Mouse (Mus musculus): ENCODE results near the gene Mybphl. TPM values are rescaled to one million over a fixed set of nuclear protein-coding genes. Genes with fewer than 3 reads are reported as not detected.

Mybphl gene
- polyA plus RNA-seq (2012; rRNA removed) = 0.16 TPM in 1 of 2 replicates, not detected in the other

- Histone ChIP-seq H3K27me3 (ENCODE audit: control insufficient read depth, insufficient read depth, low read length) (no peaks in the 10 kb centered on the region), H3K4me1 (ENCODE audit: control insufficient read depth, insufficient read depth, low read length) (no peaks in the 10 kb centered on the region), H3K4me3 (replicated peaks; ENCODE audit: insufficient read depth, low read depth, low read length) (no peak within 1 kb of the TSS), H3K27ac (ENCODE audit: insufficient read depth, low read length) (no peak within 1 kb of the TSS)
- no peak for TF ChIP-seq POLR2A (IDR thresholded peaks at IDR 0.05; ENCODE audit: borderline replicate concordance, insufficient read depth, low read length)
- TF ChIP-seq CTCF (IDR thresholded peaks at IDR 0.05; ENCODE audit: borderline replicate concordance, insufficient read depth, low read depth, low read length) = no peak
- DNase-seq = no peak
- WGBS = 79% methylated on average over 9 of the region's 9 CpGs
Measured at GRCm38 (mm10) chr3:108364270-108364995, at the start of gene Mybphl. TSS of gene Mybphl (plus strand) at chr3:108364911.

DNA sequence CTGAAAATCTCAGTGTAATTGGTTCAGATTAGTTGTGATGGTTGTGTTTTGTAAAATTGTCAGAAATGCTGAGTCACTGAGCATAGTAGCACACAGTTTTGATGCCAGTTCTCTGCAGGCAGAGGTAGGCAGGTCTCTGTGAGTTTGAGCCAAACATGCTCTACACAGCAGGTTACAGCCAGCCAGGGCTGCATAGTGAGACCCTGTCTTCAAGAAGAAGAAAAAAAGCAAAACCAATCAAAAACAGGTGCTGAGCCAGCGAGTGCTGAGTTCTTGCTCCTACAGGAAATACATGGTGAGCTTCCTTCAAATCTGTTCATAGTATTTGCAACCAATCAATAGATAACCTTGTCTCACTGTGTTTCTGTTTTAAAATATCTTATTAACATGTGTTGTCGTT lies 46.2 kb upstream of the Mybphl start:
- no peak for DNase-seq
- Histone ChIP-seq H3K4me3 (replicated peaks; ENCODE audit: insufficient read depth, low read depth, low read length) (no peak overlapping the region), H3K27ac (ENCODE audit: insufficient read depth, low read length) (no peak overlapping the region), H3K27me3 (ENCODE audit: control insufficient read depth, insufficient read depth, low read length) (no peaks in the 10 kb centered on the region), H3K4me1 (ENCODE audit: control insufficient read depth, insufficient read depth, low read length) (no peaks in the 10 kb centered on the region)
- no peak for TF ChIP-seq POLR2A (IDR thresholded peaks at IDR 0.05; ENCODE audit: borderline replicate concordance, insufficient read depth, low read length)
- no peak for TF ChIP-seq CTCF (IDR thresholded peaks at IDR 0.05; ENCODE audit: borderline replicate concordance, insufficient read depth, low read depth, low read length)
- 59% methylated on average over 2 of the region's 2 CpGs for WGBS

DNA sequence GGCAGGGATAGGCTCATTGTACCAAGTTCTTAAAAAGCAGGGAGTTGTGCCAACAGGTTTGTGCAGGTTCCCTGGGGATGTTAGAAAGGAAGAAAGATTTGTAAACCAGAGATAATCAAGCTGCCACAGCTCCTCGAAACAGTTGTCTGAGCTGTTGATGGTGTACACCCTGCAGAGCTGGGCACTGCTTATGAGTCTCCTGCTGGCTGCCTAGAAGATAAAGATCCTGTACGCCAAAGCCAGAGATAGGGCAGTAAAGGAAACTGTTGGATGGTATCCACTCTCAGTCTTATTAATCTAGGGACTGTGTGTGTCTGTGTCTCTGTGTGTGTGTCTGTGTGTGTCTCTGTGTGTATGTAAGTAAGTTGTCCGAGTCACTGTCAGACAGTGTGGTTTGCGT lies 43.0 kb upstream of the Mybphl start:
- Histone ChIP-seq H3K4me3 (replicated peaks; ENCODE audit: insufficient read depth, low read depth, low read length) (no peak overlapping the region), H3K27me3 (ENCODE audit: control insufficient read depth, insufficient read depth, low read length) (no peaks in the 10 kb centered on the region), H3K4me1 (ENCODE audit: control insufficient read depth, insufficient read depth, low read length) (no peaks in the 10 kb centered on the region), H3K27ac (ENCODE audit: insufficient read depth, low read length) (no peak overlapping the region)
- TF ChIP-seq CTCF (IDR thresholded peaks at IDR 0.05; ENCODE audit: borderline replicate concordance, insufficient read depth, low read depth, low read length) = no peak
- 19% methylated on average over 4 of the region's 4 CpGs for WGBS
- peak in 1 of 2 experiments; percentile 39 for DNase-seq

- no peak for DNase-seq
- TF ChIP-seq CTCF (IDR thresholded peaks at IDR 0.05; ENCODE audit: borderline replicate concordance, insufficient read depth, low read depth, low read length) (no peak), POLR2A (IDR thresholded peaks at IDR 0.05; ENCODE audit: borderline replicate concordance, insufficient read depth, low read length) (no peak)
Measured at GRCm38 (mm10) chr3:108322136-108322535, 42.6 kb upstream of the Mybphl start.

DNA sequence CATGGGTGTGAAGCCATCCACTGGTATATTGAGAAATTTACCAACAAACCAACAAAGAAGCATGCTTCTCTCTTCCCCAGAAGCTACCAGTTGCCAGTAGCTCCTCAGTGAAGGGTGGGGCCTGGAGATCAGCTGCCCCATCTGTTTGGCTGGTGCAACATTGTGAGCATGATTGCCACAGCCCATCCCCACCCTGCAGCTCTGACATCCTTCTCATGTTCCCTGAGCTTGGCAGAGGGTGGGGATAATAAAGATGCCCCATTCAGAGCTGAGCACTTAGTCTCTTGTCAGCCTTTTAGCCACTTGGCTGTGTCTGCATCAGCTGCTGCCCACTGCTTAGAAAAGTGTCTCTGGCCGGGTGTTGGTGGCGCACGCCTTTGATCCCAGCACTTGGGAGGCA lies 41.7 kb upstream of the Mybphl start:
- 83% methylated on average over 3 of the region's 3 CpGs for WGBS
- Histone ChIP-seq H3K27ac (ENCODE audit: insufficient read depth, low read length) (no peak overlapping the region), H3K4me1 (ENCODE audit: control insufficient read depth, insufficient read depth, low read length) (peaks cover 7% of the 10 kb centered on the region), H3K4me3 (replicated peaks; ENCODE audit: insufficient read depth, low read depth, low read length) (no peak overlapping the region), H3K27me3 (ENCODE audit: control insufficient read depth, insufficient read depth, low read length) (no peaks in the 10 kb centered on the region)
- no peak for TF ChIP-seq POLR2A (IDR thresholded peaks at IDR 0.05; ENCODE audit: borderline replicate concordance, insufficient read depth, low read length)
- TF ChIP-seq CTCF (IDR thresholded peaks at IDR 0.05; ENCODE audit: borderline replicate concordance, insufficient read depth, low read depth, low read length) = no peak
- no peak for DNase-seq

More at GRCm38 (mm10) chr3:108322136-108322535, 42.6 kb upstream of the Mybphl start:
- Histone ChIP-seq H3K4me3 (replicated peaks; ENCODE audit: insufficient read depth, low read depth, low read length) (no peak overlapping the region), H3K27me3 (ENCODE audit: control insufficient read depth, insufficient read depth, low read length) (no peaks in the 10 kb centered on the region), H3K27ac (ENCODE audit: insufficient read depth, low read length) (no peak overlapping the region), H3K4me1 (ENCODE audit: control insufficient read depth, insufficient read depth, low read length) (peaks cover 3% of the 10 kb centered on the region)
- 83% methylated on average over 4 of the region's 4 CpGs for WGBS

- H3K27ac ChIP-seq (ENCODE audit: insufficient read depth, low read length) = no peak overlapping the region
- TF ChIP-seq CTCF (IDR thresholded peaks at IDR 0.05; ENCODE audit: borderline replicate concordance, insufficient read depth, low read depth, low read length) (no peak), POLR2A (IDR thresholded peaks at IDR 0.05; ENCODE audit: borderline replicate concordance, insufficient read depth, low read length) (no peak)
- no peak overlapping the region for H3K4me3 ChIP-seq (replicated peaks; ENCODE audit: insufficient read depth, low read depth, low read length)
- 82% methylated on average over 4 of the region's 4 CpGs for WGBS
- no peaks in the 10 kb centered on the region for H3K27me3 ChIP-seq (ENCODE audit: control insufficient read depth, insufficient read depth, low read length)
- peaks cover 9% of the 10 kb centered on the region for H3K4me1 ChIP-seq (ENCODE audit: control insufficient read depth, insufficient read depth, low read length)
- no peak for DNase-seq
Measured at GRCm38 (mm10) chr3:108324837-108325236, 39.9 kb upstream of the Mybphl start.

- Histone ChIP-seq H3K27me3 (ENCODE audit: control insufficient read depth, insufficient read depth, low read length) (no peaks in the 10 kb centered on the region), H3K4me3 (replicated peaks; ENCODE audit: insufficient read depth, low read depth, low read length) (no peak overlapping the region), H3K27ac (ENCODE audit: insufficient read depth, low read length) (no peak overlapping the region), H3K4me1 (ENCODE audit: control insufficient read depth, insufficient read depth, low read length) (peaks cover 9% of the 10 kb centered on the region)
- TF ChIP-seq POLR2A (IDR thresholded peaks at IDR 0.05; ENCODE audit: borderline replicate concordance, insufficient read depth, low read length) = no peak
- no peak for TF ChIP-seq CTCF (IDR thresholded peaks at IDR 0.05; ENCODE audit: borderline replicate concordance, insufficient read depth, low read depth, low read length)
- 96% methylated on average over 9 of the region's 9 CpGs for WGBS
- no peak for DNase-seq
Measured at GRCm38 (mm10) chr3:108325521-108325920, 39.2 kb upstream of the Mybphl start.

DNA sequence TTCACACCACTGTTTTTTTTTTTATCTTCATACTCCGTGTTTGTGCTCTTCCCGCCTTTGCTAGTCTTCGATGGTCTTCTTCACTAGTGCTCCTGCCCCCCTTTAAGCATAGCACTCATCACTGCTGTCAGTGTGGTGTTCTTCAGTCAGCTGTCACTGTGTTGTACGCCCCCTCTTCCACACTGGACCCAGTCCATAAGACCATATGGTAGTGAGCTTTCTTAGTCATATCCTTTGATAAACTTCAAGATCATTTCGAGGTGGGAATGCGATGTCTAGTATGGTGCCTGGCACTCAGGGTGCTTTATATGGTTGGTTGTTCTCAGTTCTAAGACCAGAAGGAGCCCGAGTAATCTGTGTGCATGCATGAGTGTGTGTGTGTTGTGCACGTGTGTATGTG lies 37.4 kb upstream of the Mybphl start:
- TF ChIP-seq POLR2A (IDR thresholded peaks at IDR 0.05; ENCODE audit: borderline replicate concordance, insufficient read depth, low read length) (no peak), CTCF (IDR thresholded peaks at IDR 0.05; ENCODE audit: borderline replicate concordance, insufficient read depth, low read depth, low read length) (no peak)
- Histone ChIP-seq H3K27ac (ENCODE audit: insufficient read depth, low read length) (no peak overlapping the region), H3K4me1 (ENCODE audit: control insufficient read depth, insufficient read depth, low read length) (peaks cover 9% of the 10 kb centered on the region), H3K27me3 (ENCODE audit: control insufficient read depth, insufficient read depth, low read length) (no peaks in the 10 kb centered on the region), H3K4me3 (replicated peaks; ENCODE audit: insufficient read depth, low read depth, low read length) (no peak overlapping the region)
- no peak for DNase-seq
- 54% methylated on average over 8 of the region's 8 CpGs for WGBS

Data from cerebellum, adult 2 months (tissue).